Mouse (Mus musculus) 3T3-L1 (cell line): ENCODE data around the gene Acap1.
A peak's percentile ranks its signal among the peaks of the same experiment; 100 is the strongest.

Source experiments
- DNase-seq: peaks from one replicate; pipeline ENCODE4 v3.0.0-alpha.2; 2015; ENCODE audit warnings: low read depth, low spot score

The Acap1 gene

DNA sequence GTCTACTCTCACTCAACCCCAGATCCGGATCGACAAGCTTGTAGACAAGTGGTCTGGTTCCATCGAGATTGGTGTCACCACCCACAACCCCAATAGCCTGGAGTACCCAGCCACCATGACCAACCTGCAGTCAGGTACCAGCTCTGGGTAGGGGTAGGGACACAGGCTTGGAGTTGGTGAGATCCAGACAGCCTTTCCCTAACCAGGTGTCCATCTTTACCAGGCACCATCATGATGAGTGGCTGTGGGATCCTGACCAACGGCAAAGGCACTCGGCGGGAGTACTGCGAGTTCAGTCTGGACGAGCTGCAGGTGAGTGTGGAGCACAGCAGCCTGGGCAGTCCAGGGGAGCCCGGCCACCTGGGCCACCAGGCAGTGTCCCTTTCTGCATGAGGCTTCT, 9.0 kb upstream of the Acap1 start:
- DNase-seq: no peak

DNA sequence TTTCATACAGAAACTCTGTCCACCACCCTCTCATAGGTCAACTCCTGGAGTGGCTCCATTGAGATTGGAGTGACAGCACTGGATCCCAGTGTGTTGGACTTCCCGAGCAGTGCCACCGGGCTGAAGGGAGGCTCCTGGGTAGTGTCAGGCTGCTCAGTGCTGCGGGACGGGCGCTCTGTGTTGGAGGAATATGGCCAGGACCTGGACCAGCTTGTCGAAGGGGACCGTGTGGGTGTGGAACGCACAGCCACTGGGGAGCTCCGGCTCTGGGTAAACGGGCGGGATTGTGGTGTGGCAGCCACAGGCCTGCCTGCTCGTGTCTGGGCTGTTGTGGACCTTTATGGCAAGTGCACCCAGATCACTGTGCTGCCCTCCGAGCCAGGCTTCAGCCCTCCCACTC, 7.6 kb upstream of the Acap1 start:
- DNase-seq: no peak

DNA sequence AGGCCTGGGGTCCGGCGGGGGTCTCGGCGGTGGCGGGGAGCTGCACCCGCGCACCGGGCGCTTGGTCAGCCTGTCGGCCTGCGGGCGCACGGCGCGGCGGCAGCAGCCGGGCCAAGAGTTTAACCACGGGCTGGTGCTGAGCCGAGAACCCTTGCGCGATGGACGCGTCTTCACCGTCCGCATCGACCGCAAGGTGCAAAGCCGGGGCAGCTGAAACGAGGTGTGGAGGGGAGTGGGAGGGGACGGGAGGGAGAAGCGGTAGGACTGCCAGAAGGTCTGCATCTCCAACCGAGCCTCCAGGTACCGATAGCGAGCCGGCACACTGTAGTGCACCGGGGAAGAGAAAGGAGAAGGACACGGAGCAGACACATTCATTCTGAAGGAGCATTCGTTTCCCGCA, 6.7 kb upstream of the Acap1 start:
- peak; percentile 30 for DNase-seq

DNA sequence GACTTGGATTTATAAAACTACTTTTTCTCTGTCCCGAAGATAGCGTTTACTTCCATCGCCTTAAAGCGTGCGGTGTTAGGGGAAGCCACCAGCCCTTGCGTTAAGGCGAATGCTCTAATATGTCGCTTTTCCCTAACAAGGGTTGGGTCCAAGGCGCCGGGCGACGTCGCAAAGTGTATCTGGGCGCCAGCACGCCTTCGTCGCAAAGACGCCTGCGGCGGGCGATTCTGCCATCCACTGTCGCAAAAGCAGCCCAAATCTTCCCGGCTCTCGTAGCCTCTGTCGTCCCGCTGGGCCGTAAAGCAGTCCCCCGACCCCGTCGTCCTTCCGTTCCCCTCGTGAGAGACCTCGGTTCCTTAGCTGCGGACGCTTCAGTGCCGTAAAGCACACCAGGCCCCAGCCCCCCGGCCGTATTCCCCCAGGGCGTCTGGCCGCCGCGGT, 6.1 kb upstream of the Acap1 start:
- peak; percentile 97 for DNase-seq

- DNase-seq: peak; percentile 96
Measured at GRCm38 (mm10) chr11:69900471-69901405, 5.4 kb upstream of the Acap1 start, which contains the start of the genes 2810408A11Rik and Neurl4. Gene 2810408A11Rik, minus strand, starts transcription at chr11:69900987. Gene Neurl4, plus strand, starts transcription at chr11:69901072.

DNA sequence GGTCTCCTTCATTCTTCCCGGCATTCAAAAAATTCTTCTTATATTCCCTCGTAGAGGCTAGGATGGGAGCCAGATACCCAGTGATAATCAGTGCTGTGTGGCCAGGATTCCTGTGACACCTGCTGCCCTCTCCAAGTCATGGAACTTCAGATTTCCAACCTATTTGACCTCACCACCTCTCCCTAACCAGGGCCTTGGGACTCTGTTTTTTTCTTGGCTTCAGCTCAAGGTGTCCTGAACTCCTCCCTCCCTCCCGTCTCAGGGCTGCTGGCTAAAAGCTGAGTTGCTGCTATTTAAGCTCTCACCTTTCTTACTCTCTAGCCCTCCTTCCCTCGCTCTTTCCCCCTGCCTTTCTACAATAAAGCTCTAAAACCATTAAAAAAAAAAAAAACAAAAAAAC, 4.5 kb upstream of the Acap1 start:
- no peak for DNase-seq

GRCm38 (mm10) chr11:69894671-69895070, 668 bp downstream of the Acap1 start:
- no peak for DNase-seq

DNA sequence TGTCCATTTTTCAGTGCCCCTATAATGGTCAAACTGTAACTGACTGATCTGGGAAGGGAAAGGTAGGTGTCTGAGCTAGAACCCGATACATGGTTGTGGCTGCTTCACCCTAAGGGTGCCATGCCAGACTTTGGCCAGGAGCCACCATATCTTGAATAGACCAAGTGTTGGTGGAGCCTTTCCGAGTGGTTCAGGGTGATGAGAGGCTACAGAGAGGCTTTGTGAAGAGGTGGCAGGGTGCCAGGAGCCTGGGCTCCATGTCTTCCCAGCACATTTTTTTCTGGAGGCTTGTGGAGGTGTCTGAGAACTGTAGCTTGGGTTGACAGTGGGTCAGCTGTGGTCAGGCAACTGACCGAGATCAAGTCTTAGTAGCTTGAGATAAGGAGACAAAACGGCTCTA, 3.9 kb downstream of the Acap1 start:
- DNase-seq: no peak

DNA sequence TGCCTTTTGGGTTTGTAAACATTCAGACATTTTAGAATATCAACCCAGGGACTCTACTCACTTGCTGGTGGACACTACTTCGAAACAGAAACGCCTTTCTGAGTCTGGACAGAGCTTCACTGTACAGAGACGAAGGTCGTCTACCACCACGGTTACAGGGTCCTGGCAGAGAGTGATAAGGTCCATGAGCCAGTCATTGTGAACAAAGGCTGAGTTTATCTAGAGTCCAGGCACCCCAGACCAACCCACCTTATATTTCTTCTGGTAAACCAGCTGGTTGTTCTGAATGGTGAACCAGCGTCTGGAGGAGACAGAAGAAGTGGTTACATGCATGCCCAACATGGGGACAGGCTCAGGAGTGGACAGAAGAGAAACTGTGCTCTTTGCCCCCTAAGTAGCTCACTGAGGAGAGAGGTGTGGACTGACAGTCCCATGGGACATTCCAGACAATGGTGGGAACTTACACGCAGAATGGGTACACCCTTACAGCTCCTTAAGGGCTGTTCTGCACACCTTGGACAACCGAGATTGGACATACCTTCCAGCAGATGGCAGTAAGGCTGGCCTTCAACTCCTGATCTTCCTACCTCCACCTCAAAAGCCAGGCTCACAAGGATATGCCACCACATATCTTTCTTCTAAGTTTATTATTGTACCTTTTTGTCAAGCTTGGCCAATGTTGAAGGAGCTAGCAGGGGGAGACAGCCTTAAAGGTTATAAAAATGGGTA, 8.3 kb downstream of the Acap1 start:
- DNase-seq: peak; percentile 45

- no peak for DNase-seq
Measured at GRCm38 (mm10) chr11:69884663-69885062, 10.7 kb downstream of the Acap1 start.

DNA sequence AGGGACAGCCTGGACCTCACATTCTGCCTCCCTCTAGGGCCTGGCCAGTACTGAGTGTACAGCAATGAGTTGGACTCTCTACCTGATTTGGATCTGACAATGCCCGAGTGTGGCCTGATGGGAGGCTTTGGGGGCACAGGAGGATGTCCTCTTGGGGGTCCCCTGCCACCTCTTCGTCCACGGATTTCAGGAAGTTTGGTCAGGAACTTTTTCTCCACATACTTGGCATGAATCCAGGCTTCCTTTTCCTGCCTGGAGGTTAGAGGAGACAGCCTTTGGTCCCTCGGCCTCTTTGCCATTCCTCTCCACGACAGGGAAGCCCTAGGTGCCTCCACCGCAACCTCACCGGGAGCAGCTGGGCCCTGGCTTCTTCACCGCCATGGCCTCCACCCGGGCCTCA, 11.1 kb downstream of the Acap1 start:
- no peak for DNase-seq

- peak; percentile 78 for DNase-seq
Measured at GRCm38 (mm10) chr11:69883527-69884151, 11.7 kb downstream of the Acap1 start.

DNA sequence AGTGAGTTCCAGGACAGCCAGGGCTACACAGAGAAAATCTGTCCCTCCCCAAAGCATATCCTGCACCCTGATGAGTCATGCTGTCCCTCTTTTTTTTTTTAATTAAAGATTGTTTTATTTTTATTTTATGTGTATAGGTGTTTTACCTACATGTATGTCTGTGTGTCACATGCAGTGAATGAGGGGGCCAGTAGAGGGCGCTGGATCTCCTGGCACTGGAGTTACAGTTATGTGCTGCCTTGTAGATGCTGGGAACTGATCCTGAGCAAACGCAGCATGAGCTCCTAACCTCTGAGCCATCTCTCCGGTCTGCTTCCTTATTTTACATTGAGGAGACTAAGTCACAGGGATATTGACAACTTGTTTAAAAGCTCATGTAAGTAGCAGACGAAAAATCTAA, 12.3 kb downstream of the Acap1 start:
- DNase-seq: peak; percentile 56

DNA sequence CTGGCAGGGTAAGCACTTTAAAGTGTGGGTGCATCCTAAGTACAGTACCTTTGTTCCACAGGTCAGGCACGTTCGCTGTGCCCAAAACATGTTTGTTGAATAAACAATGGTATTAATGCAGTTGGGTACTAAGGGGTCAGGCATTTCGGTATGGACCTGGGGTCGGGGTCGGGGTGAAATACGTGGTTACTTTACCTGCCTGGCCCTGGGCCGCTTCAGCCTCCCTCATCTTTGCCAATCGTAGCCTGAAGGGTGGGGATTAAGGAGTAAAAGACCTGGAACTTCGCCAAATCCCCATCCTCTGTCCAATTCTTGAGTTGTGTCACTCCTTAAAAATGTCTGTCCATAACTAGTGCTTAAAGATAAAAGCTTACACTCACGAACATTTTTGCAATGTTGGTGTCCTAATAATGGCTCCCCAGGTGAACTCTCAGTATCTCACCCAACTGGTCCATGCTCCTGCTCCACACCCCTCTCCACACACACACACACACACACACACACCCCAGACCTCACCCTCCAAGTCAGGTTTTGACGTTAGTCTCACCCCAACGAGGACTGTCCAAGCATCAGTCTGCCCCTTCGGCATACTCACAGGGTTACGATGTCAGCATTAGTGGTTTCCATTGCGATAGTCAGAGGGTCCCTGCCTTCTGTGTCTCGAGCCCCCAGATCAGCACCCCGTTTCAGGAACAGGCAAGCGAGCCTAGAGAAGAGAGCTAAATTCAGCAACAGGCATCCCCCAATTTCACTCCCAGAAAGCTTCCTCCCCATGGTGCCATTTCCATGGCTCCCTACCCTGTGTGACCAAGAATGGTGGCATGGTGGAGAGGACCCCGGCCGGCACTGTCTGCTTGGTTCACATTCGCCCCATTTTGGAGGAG, 13.3 kb downstream of the Acap1 start:
- no peak for DNase-seq

DNA sequence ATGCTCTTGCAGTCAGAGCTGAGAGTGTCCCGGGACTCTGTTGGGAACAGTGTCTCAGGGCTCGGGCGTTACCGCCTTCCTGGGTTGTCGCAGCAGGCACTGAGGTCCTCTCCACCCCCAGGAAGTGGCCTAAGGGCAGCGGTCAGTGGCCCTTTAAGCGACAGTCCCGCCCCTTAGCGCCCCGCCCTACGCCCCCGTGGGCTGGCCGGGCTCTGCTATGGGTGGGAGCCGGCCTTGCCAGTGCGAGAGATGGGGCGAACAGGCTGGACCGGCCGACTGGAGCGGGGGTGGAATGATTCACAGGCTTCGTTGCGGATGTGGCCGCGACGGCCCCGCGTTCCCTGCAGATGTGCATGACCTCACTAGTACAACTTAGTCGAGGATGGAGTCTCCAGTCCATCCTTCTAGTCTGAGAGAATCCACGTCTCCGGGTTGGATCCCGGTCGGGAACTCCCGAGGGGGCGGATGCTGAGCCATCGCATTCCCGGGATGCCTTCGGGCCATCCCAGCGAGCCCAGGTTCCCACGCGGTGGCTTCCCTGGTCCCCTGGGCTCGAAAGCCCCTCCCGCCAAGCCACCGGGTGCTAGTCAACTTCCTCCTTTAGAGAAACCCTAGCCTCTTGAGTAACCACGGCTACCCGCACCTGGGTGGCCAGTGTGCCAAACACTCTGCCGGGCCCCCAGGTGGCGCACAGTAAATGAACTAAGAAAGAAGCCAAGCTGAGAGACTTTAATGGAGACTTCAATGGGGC, 14.3 kb downstream of the Acap1 start, which contains the start of gene Kctd11:
Kctd11 (minus strand) TSS at position 554 of the 751 bp plus-strand sequence.
- DNase-seq: peak; percentile 86

DNA sequence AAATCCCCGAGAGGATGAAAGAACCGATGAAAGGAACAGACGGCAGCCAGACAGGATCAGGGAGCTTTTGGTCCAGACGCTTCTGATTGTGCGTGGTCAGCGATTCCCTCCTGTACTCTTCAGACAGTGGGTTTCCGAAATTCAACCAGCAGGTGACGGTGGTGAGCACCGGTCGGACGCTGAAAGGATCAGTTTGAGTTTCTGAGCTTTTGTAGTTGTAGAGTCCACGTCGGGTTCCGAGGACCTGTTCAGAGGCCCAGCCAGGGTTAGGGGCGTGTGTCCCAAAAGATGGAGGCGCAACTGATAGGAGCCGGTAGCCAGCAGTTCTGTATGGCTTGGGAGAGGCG, 14.9 kb downstream of the Acap1 start:
- peak; percentile 94 for DNase-seq

DNA sequence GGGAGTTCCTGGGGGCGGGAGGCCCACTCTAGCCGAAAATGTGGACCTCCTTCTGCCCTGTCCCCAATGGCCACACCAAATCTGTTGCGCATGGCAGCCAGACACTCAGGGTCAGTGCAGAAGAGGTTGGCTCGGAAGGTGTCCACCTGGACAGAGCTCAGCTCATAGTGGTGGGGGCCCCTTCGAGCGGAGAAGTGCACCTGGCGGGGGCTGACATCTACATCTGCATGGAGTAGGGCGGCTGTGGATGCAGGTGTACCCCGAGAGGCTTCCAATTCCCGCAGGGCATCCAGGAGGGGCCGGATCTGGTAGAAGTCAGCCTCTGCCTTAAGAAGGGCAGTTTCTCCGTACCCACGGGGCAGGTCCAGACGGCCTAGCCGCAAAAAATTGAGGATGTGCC, 15.6 kb downstream of the Acap1 start:
- no peak for DNase-seq

DNA sequence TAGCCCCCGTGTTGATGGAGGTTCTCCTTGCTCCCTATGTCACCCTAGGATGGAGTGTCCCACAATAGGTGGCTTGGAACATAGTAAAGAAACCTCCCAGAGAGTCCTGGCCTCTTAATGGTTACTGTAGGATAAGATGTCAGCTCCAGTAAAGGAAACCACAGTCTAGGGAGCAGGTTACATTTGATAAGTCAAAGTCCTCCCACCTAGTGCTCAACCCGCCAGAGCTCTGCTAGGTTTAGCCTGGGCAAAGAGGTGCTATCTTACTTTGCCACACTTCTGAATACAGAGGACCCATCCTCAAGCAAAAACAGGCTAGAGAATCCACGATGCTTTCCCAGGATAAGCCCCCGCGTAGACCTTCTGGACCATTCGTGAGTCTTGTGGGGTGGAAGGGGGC, 16.4 kb downstream of the Acap1 start:
- no peak for DNase-seq

- DNase-seq: peak; percentile 54
Measured at GRCm38 (mm10) chr11:69878399-69878798, 16.9 kb downstream of the Acap1 start.

DNA sequence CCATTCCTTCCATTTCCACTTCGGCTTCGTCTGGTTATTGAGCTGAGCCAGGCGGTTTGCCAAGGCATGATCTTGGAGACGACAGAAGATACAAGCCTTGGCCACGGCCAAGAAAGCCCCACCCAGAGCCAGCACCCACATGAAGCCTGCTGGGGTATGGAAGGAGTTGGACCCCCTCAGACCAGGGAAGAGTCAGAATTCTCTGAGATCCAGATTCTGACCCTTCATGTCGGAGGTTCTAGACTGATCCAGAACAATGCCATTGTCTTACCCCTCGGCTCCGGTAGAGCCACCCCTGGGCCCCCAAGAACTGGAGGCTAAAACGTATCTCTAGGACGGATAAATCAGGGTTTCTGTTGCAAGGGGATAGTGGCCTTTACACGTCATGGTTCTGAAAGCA, 17.5 kb downstream of the Acap1 start, which contains the start of gene Tmem95:
Tmem95 (minus strand) TSS at position 141 of the 400 bp plus-strand sequence.
- no peak for DNase-seq
